Mouse (Mus musculus) lung, embryonic 14.5 days (tissue): Measurements from ENCODE around the gene Cfap44. TPM values are rescaled to one million over a fixed set of nuclear protein-coding genes. Genes with fewer than 3 reads are reported as not detected.

Experiments
- ATAC-seq: fragments of 200-750 bp; cut with Nextera tagmentation; 2 replicates; pipeline ENCODE4 v1.8.0; 2017; ENCODE audit warnings: mild to moderate bottlenecking, moderate TSS enrichment, moderate library complexity; ENCODE audit not compliant: insufficient read depth
- DNase-seq: peaks from one replicate; pipeline ENCODE4 v3.0.0-alpha.2; 2015
- H3K27ac ChIP-seq: fragments of 300-500 bp; sonication (generic); 2 replicates; pipeline ENCODE4 v1.5.1; 2014; ENCODE audit warnings: low read depth, mild to moderate bottlenecking, moderate library complexity
- H3K27me3 ChIP-seq: fragments of 300-500 bp; sonication (generic); 2 replicates; pipeline ENCODE4 v1.6.1; 2014; ENCODE audit warnings: low read length, control low read depth; ENCODE audit not compliant: insufficient read depth
- H3K36me3 ChIP-seq: fragments of 300-500 bp; sonication (generic); 2 replicates; pipeline ENCODE4 v1.6.1; 2014; ENCODE audit warnings: control low read depth; ENCODE audit not compliant: insufficient read depth
- H3K4me1 ChIP-seq: fragments of 300-500 bp; sonication (generic); 2 replicates; pipeline ENCODE4 v1.6.1; 2014; ENCODE audit warnings: antibody characterized with exemption, control low read depth; ENCODE audit not compliant: insufficient read depth
- H3K4me2 ChIP-seq: fragments of 300-500 bp; sonication (generic); 2 replicates; pipeline ENCODE4 v1.6.1; 2014; ENCODE audit warnings: mild to moderate bottlenecking
- H3K4me3 ChIP-seq: fragments of 300-500 bp; sonication (generic); 2 replicates; pipeline ENCODE4 v1.5.1; 2014; ENCODE audit warnings: low read depth, low read length
- H3K9ac ChIP-seq: fragments of 300-500 bp; sonication (generic); 2 replicates; pipeline ENCODE4 v1.6.1; 2014
- H3K9me3 ChIP-seq: fragments of 300-500 bp; sonication (generic); 2 replicates; pipeline ENCODE4 v1.6.1; 2016; ENCODE audit warnings: low read depth, low read length, control low read depth
- CTCF ChIP-seq: IDR thresholded peaks from 2 replicates; pipeline ENCODE4 v1.5.1; 2016; ENCODE audit warnings: antibody characterized with exemption, low read depth
- WGBS: fragments of 180-500 bp; shearing (Covaris S2); extraction: QIAGEN DNeasy Blood & Tissue Kit; methylation state at CpG from one replicate; pipeline ENCODE4 v1.1.7; 2014; 5-methylcytosine and 5-hydroxymethylcytosine counted together
- polyA plus RNA-seq: library from polyadenylated mRNA; unstranded; fragments of >200 nt; fragmentation: Nextera tagmentation; extraction: Ambion mirVana; gene quantifications from 2 replicates; pipeline ENCODE4 v1.2.1, GENCODE M21; 2014

The Cfap44 gene
- polyA plus RNA-seq, 1 experiment from 2014 or later: 0.67 TPM

DNA sequence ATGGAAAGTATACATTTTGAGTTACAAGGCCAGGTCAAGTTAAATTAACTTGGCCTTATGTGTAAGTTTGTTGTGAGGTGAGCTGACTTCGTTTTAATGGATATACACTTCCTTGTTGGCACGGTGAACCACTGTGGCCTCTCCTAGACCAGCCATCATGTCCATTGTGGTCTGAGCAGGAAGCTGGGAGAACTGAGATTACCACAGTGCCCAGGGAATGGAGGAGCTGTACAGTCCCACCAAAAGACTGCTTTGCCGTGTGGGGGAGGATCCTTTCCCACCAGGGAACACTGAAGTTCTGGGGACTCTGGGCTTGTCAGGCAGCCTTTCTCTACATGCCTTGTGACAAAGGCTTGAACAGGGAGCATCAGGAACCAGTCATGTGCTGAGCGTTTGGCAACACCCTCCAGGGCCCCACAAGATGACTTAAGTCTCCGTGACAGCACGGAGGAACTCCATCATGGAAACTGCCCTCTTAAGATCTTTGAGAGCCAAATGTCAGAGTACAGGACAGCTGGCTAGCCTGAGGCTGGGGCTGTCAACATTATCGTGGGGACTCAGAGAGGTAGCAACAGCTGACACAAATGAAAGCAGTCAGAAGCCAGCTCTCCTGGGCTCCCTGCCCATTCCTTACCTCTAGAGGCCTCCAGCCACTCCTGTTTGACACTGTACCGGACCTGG is 108.4 kb downstream of the Cfap44 start:
- DNase-seq (peak; percentile 57), ATAC-seq (no peak)
- WGBS: 40% methylated on average over 8 of the region's 8 CpGs

DNA sequence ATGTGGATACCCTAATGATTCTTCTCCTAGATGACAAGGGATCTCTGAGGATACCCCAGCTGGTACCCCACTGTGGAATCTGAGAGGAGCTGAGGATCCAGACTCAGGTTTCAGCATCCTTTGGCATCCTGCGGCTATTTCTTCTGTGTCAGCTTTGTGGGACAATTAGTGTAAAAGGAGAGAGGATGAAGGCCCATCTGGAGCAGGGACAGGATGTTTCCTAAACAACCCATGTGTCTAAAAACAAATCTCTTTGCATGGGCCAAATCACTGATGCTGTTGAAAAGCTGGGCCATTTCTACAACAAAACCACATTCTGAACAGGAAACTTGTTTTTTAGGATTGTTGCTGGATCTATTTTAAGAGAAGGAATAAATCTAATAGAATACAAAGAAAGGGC is 110.6 kb downstream of the Cfap44 start:
- Histone ChIP-seq H3K4me2 (no peak overlapping the region), H3K27me3 (no peaks in the 10 kb centered on the region), H3K9ac (no peak overlapping the region), H3K4me3 (no peak overlapping the region), H3K27ac (no peak overlapping the region), H3K9me3 (no peaks in the 10 kb centered on the region), H3K36me3 (peaks cover 66% of the 10 kb centered on the region), H3K4me1 (peaks cover 22% of the 10 kb centered on the region)
- no peak for ATAC-seq
- no peak for DNase-seq
- no peak for TF ChIP-seq CTCF
- WGBS: 90% methylated on average over 1 of the region's 1 CpGs

More for the DNA sequence above, 108.4 kb downstream of the Cfap44 start:
- H3K27ac ChIP-seq: peak overlapping the region; percentile 31; the same call in 1 of the 2 replicates
- H3K36me3 ChIP-seq: peaks cover 78% of the 10 kb centered on the region
- H3K9ac ChIP-seq: no peak overlapping the region
- H3K4me3 ChIP-seq: no peak overlapping the region
- no peak for TF ChIP-seq CTCF
- H3K4me1 ChIP-seq: peaks cover 9% of the 10 kb centered on the region
- no peak overlapping the region for H3K4me2 ChIP-seq
- no peaks in the 10 kb centered on the region for H3K9me3 ChIP-seq
- H3K27me3 ChIP-seq: no peaks in the 10 kb centered on the region

GRCm38 (mm10) chr16:44507027-44507929 is 112.7 kb downstream of the Cfap44 start:
- Histone ChIP-seq H3K27me3 (no peaks in the 10 kb centered on the region), H3K4me3 (no peak overlapping the region), H3K9ac (no peak overlapping the region), H3K4me1 (peaks cover 25% of the 10 kb centered on the region), H3K4me2 (no peak overlapping the region), H3K9me3 (no peaks in the 10 kb centered on the region), H3K36me3 (peaks cover 53% of the 10 kb centered on the region), H3K27ac (peak overlapping the region; percentile 71)
- TF ChIP-seq CTCF: no peak
- WGBS: 32% methylated on average over 10 of the region's 10 CpGs
- ATAC-seq: peak; percentile 84
- peak; percentile 92 for DNase-seq

GRCm38 (mm10) chr16:44508025-44508424 is 113.4 kb downstream of the Cfap44 start:
- 61% methylated on average over 5 of the region's 5 CpGs for WGBS
- H3K4me2 ChIP-seq: no peak overlapping the region
- H3K27me3 ChIP-seq: no peaks in the 10 kb centered on the region
- no peaks in the 10 kb centered on the region for H3K9me3 ChIP-seq
- H3K27ac ChIP-seq: peak overlapping the region; percentile 71
- H3K9ac ChIP-seq: no peak overlapping the region
- peaks cover 54% of the 10 kb centered on the region for H3K36me3 ChIP-seq
- peaks cover 25% of the 10 kb centered on the region for H3K4me1 ChIP-seq
- no peak for DNase-seq
- H3K4me3 ChIP-seq: no peak overlapping the region
- no peak for TF ChIP-seq CTCF
- no peak for ATAC-seq

- Histone ChIP-seq H3K9ac (no peak overlapping the region), H3K36me3 (peaks cover 51% of the 10 kb centered on the region)
- no peak for TF ChIP-seq CTCF
These were observed 114.2 kb downstream of the Cfap44 start for GRCm38 (mm10) chr16:44508772-44509171.

GRCm38 (mm10) chr16:44509458-44510344 is 115.1 kb downstream of the Cfap44 start:
- H3K4me1 ChIP-seq: peaks cover 25% of the 10 kb centered on the region
- H3K27ac ChIP-seq: peak overlapping the region; percentile 87
- 50% methylated on average over 7 of the region's 7 CpGs for WGBS
- H3K4me3 ChIP-seq: no peak overlapping the region
- ATAC-seq: no peak; the same call in 1 of the 2 replicates
- H3K9me3 ChIP-seq: no peaks in the 10 kb centered on the region
- H3K27me3 ChIP-seq: no peaks in the 10 kb centered on the region
- no peak overlapping the region for H3K4me2 ChIP-seq
- DNase-seq: peak; percentile 71
- no peak overlapping the region for H3K9ac ChIP-seq
- peaks cover 46% of the 10 kb centered on the region for H3K36me3 ChIP-seq
- TF ChIP-seq CTCF: no peak

More at GRCm38 (mm10) chr16:44508772-44509171, 114.2 kb downstream of the Cfap44 start:
- Histone ChIP-seq H3K9me3 (no peaks in the 10 kb centered on the region), H3K4me3 (no peak overlapping the region), H3K27me3 (no peaks in the 10 kb centered on the region), H3K4me2 (no peak overlapping the region), H3K4me1 (peaks cover 25% of the 10 kb centered on the region), H3K27ac (peak overlapping the region; percentile 87; the same call in 1 of the 2 replicates)
- ATAC-seq (no peak), DNase-seq (no peak)
- 81% methylated on average over 13 of the region's 13 CpGs for WGBS
